Mouse (Mus musculus) liver, embryonic 14.5 days (tissue): ENCODE results near the gene Rtp3. TPM values are rescaled to one million over a fixed set of nuclear protein-coding genes. Genes with fewer than 3 reads are reported as not detected.

Experiments
- ATAC-seq: fragments of 200-750 bp; cut with Nextera tagmentation; 2 replicates; pipeline ENCODE4 v1.8.0; 2017; ENCODE audit warnings: moderate number of reproducible peaks, mild to moderate bottlenecking, moderate library complexity; ENCODE audit not compliant: insufficient read depth
- DNase-seq, 3 experiments: peaks; one replicate each; pipeline ENCODE4 v3.0.0-alpha.2; 2012 to 2013; ENCODE audit warnings: low read depth in 3 of 3, low spot score in 3 of 3
- H3K27ac ChIP-seq: fragments of 300-500 bp; sonication (generic); 2 replicates; pipeline ENCODE4 v1.5.1; 2014; ENCODE audit warnings: moderate library complexity, mild to moderate bottlenecking, control low read depth, inconsistent platforms
- H3K27me3 ChIP-seq: fragments of 300-500 bp; sonication (generic); 2 replicates; pipeline ENCODE4 v1.6.1; 2014; ENCODE audit warnings: mild to moderate bottlenecking, low read length, moderate library complexity; ENCODE audit not compliant: control insufficient read depth, insufficient read depth
- H3K36me3 ChIP-seq: fragments of 300-500 bp; sonication (generic); replicated peaks from 2 replicates; pipeline ENCODE4 v1.6.1; 2014; ENCODE audit warnings: low read depth; ENCODE audit not compliant: control insufficient read depth, insufficient read depth
- H3K4me1 ChIP-seq, 2 experiments: fragments of 200-500 bp in 1 of 2; fragments of 300-500 bp in 1 of 2; sonication (generic) in 1 of 2; replicated peaks; 2 replicates each; pipeline ENCODE4 v1.6.1; 2012 to 2014; ENCODE audit warnings: antibody characterized with exemption in 1 of 2, inconsistent platforms in 1 of 2, low read length in 1 of 2; ENCODE audit not compliant: control insufficient read depth in 2 of 2, insufficient read depth in 2 of 2
- H3K4me2 ChIP-seq: fragments of 300-500 bp; sonication (generic); 2 replicates; pipeline ENCODE4 v1.6.1; 2014; ENCODE audit warnings: low read depth, mild to moderate bottlenecking, control low read depth, moderate library complexity
- H3K4me3 ChIP-seq, 2 experiments: fragments of 200-500 bp in 1 of 2; fragments of 300-500 bp in 1 of 2; sonication (generic) in 1 of 2; 2 replicates each; pipeline ENCODE4 v1.5.1; 2012 to 2014; ENCODE audit warnings: low read depth in 2 of 2, low read length in 2 of 2, mild to moderate bottlenecking in 2 of 2, control low read depth in 1 of 2, inconsistent platforms in 1 of 2, moderate library complexity in 1 of 2; ENCODE audit not compliant: insufficient read depth in 1 of 2
- H3K9ac ChIP-seq: fragments of 300-500 bp; sonication (generic); replicated peaks from 2 replicates; pipeline ENCODE4 v1.6.1; 2014; ENCODE audit warnings: mild to moderate bottlenecking, control low read depth, moderate library complexity
- H3K9me3 ChIP-seq: fragments of 300-500 bp; sonication (generic); 2 replicates; pipeline ENCODE4 v1.6.1; 2016; ENCODE audit warnings: low read length, mixed read lengths; ENCODE audit not compliant: control insufficient read depth
- CTCF ChIP-seq: IDR thresholded peaks from 2 replicates; pipeline ENCODE4 v1.5.1; 2016; ENCODE audit warnings: antibody characterized with exemption, low read depth, control low read depth
- EP300 ChIP-seq: IDR thresholded peaks from 2 replicates; pipeline ENCODE4 v1.6.1; 2016; ENCODE audit warnings: antibody characterized with exemption, low read depth
- WGBS: fragments of 180-500 bp; shearing (Covaris S2); extraction: QIAGEN DNeasy Blood & Tissue Kit; methylation state at CpG from one replicate; pipeline ENCODE4 v1.1.7; 2014; ENCODE audit not compliant: insufficient replicate concordance; 5-methylcytosine and 5-hydroxymethylcytosine counted together
- polyA plus RNA-seq, 2 experiments: library from polyadenylated mRNA; depleted of rRNA in 1 of 2; stranded (reverse) in 1 of 2; unstranded in 1 of 2; fragments of >200 nt; fragmentation: Nextera tagmentation in 1 of 2; extraction: Ambion mirVana in 1 of 2; gene quantifications; 2 replicates each; pipeline versions ENCODE4 v1.2.1 to v1.2.3; 2012 to 2014

Rtp3 gene
- polyA plus RNA-seq, 2 experiments: 15.6 to 26.0 TPM

GRCm38 (mm10) chr9:111003279-111003678, 12.9 kb upstream of the Rtp3 start:
- ATAC-seq (no peak), DNase-seq (no peak)
- Histone ChIP-seq H3K9ac (no peak overlapping the region), H3K4me3 (no peak overlapping the region), H3K4me1 (peaks cover 0 to 4% of the 10 kb centered on the region in 2 experiments; a peak in 1 of 4 replicates), H3K27ac (no peak overlapping the region), H3K27me3 (no peaks in the 10 kb centered on the region), H3K4me2 (no peak overlapping the region), H3K9me3 (no peaks in the 10 kb centered on the region), H3K36me3 (no peaks in the 10 kb centered on the region)
- TF ChIP-seq EP300 (no peak), CTCF (no peak)
- 67% methylated on average over 9 of the region's 9 CpGs for WGBS

- Histone ChIP-seq H3K27ac (no peak overlapping the region), H3K4me1 (peaks cover 0 to 4% of the 10 kb centered on the region in 2 experiments; a peak in 1 of 4 replicates), H3K4me2 (no peak overlapping the region), H3K4me3 (no peak overlapping the region), H3K9me3 (no peaks in the 10 kb centered on the region), H3K36me3 (no peaks in the 10 kb centered on the region), H3K27me3 (no peaks in the 10 kb centered on the region), H3K9ac (no peak overlapping the region)
- 70% methylated on average over 12 of the region's 12 CpGs for WGBS
- DNase-seq (no peak), ATAC-seq (no peak)
- no peak for TF ChIP-seq CTCF
- TF ChIP-seq EP300: no peak
Observed at GRCm38 (mm10) chr9:111001621-111002020, 11.2 kb upstream of the Rtp3 start.

GRCm38 (mm10) chr9:110999856-111000255, 9.5 kb upstream of the Rtp3 start:
- no peak for ATAC-seq
- Histone ChIP-seq H3K36me3 (no peaks in the 10 kb centered on the region), H3K27me3 (no peaks in the 10 kb centered on the region), H3K4me3 (no peak overlapping the region), H3K4me2 (no peak overlapping the region), H3K27ac (no peak overlapping the region), H3K9ac (no peak overlapping the region), H3K4me1 (peaks cover 0 to 6% of the 10 kb centered on the region in 2 experiments; a peak in 1 of 4 replicates), H3K9me3 (no peaks in the 10 kb centered on the region)
- TF ChIP-seq EP300 (no peak), CTCF (no peak)
- DNase-seq: no peak
- WGBS: 57% methylated on average over 10 of the region's 10 CpGs

GRCm38 (mm10) chr9:110999056-110999455, 8.7 kb upstream of the Rtp3 start:
- DNase-seq (no peak), ATAC-seq (no peak)
- no peaks in the 10 kb centered on the region for H3K36me3 ChIP-seq
- H3K4me2 ChIP-seq: no peak overlapping the region
- H3K9ac ChIP-seq: no peak overlapping the region
- peaks cover 0 to 9% of the 10 kb centered on the region in 2 experiments; a peak in 3 of 4 replicates for H3K4me1 ChIP-seq
- H3K27ac ChIP-seq: no peak overlapping the region
- H3K4me3 ChIP-seq: no peak overlapping the region
- TF ChIP-seq EP300 (no peak), CTCF (no peak)
- 71% methylated on average over 2 of the region's 2 CpGs for WGBS
- no peaks in the 10 kb centered on the region for H3K9me3 ChIP-seq
- no peaks in the 10 kb centered on the region for H3K27me3 ChIP-seq

DNA sequence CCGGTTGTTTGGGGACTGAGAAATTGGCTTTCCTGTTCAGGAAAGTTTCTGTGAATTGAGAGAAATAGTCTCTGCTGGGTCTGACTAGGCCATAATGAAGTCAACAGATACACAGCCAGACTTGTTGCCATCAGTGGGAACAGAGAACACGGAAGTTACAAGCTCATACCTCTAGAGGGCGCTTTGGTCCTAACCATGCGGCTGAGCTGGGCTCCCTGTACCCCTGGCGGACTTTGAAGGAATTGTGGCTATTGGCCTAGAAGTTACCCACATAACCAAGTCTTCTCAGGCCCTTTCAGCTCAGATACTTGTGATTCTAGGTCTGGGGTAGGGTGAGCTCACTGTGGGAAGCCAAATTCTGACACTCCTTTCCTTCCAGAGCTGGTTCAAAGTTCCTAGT, 6.9 kb upstream of the Rtp3 start:
- no peaks in the 10 kb centered on the region for H3K36me3 ChIP-seq
- H3K4me3 ChIP-seq: no peak overlapping the region
- H3K4me2 ChIP-seq: no peak overlapping the region
- WGBS: 0% methylated on average over 5 of the region's 5 CpGs
- H3K4me1 ChIP-seq: peaks cover 0 to 8% of the 10 kb centered on the region in 2 experiments; a peak in 3 of 4 replicates
- H3K27ac ChIP-seq: no peak overlapping the region
- no peak for TF ChIP-seq EP300
- TF ChIP-seq CTCF: peak; percentile 99
- no peak overlapping the region for H3K9ac ChIP-seq
- peak; percentile 22; the same call in 1 of the 2 replicates for ATAC-seq
- DNase-seq: peak; percentile 67 to 71 (median 68)
- no peaks in the 10 kb centered on the region for H3K9me3 ChIP-seq
- H3K27me3 ChIP-seq: no peaks in the 10 kb centered on the region
